Mouse (Mus musculus): ENCODE results near the gene Gm37240. TPM values are rescaled to one million over a fixed set of nuclear protein-coding genes. Genes with fewer than 3 reads are reported as not detected.

Gene Gm37240
- polyA plus RNA-seq, 1 experiment: 0.91 TPM

- Histone ChIP-seq H3K36me3 (ENCODE audit: control insufficient read depth, insufficient read depth, low read length, poor library complexity, severe bottlenecking) (no peaks in the 10 kb centered on the region), H3K4me1 (ENCODE audit: control insufficient read depth, insufficient read depth, low read length) (no peaks in the 10 kb centered on the region), H3K27me3 (ENCODE audit: control insufficient read depth, insufficient read depth, low read length, poor library complexity, severe bottlenecking) (no peaks in the 10 kb centered on the region), H3K4me3 (ENCODE audit: low read depth, low read length) (no peak overlapping the region), H3K27ac (ENCODE audit: insufficient read depth, low read length) (no peak overlapping the region), H3K9me3 (replicated peaks; ENCODE audit: control insufficient read depth, insufficient read depth, low read length, poor library complexity, severe bottlenecking) (no peaks in the 10 kb centered on the region), H3K9ac (ENCODE audit: low read depth, poor library complexity, severe bottlenecking) (no peak overlapping the region)
- TF ChIP-seq POLR2A (IDR thresholded peaks at IDR 0.05; ENCODE audit: insufficient read depth, low read length) (no peak), CTCF (IDR thresholded peaks at IDR 0.05; ENCODE audit: low read depth, low read length) (no peak), EP300 (IDR thresholded peaks at IDR 0.05; ENCODE audit: insufficient read depth, low read depth, low read length) (no peak)
Observed at GRCm38 (mm10) chr3:84708469-84708868, 1178.8 kb downstream of the Gm37240 start.

- Histone ChIP-seq H3K36me3 (ENCODE audit: control insufficient read depth, insufficient read depth, low read length, poor library complexity, severe bottlenecking) (no peaks in the 10 kb centered on the region), H3K9ac (ENCODE audit: low read depth, poor library complexity, severe bottlenecking) (no peak overlapping the region), H3K27ac (ENCODE audit: insufficient read depth, low read length) (no peak overlapping the region), H3K4me1 (ENCODE audit: control insufficient read depth, insufficient read depth, low read length) (no peaks in the 10 kb centered on the region), H3K27me3 (ENCODE audit: control insufficient read depth, insufficient read depth, low read length, poor library complexity, severe bottlenecking) (no peaks in the 10 kb centered on the region), H3K4me3 (ENCODE audit: low read depth, low read length) (no peak overlapping the region), H3K9me3 (replicated peaks; ENCODE audit: control insufficient read depth, insufficient read depth, low read length, poor library complexity, severe bottlenecking) (no peaks in the 10 kb centered on the region)
- TF ChIP-seq EP300 (IDR thresholded peaks at IDR 0.05; ENCODE audit: insufficient read depth, low read depth, low read length) (no peak), CTCF (IDR thresholded peaks at IDR 0.05; ENCODE audit: low read depth, low read length) (no peak), POLR2A (IDR thresholded peaks at IDR 0.05; ENCODE audit: insufficient read depth, low read length) (no peak)
Observed at GRCm38 (mm10) chr3:84705224-84705623, 1182.1 kb downstream of the Gm37240 start.

- Histone ChIP-seq H3K9ac (ENCODE audit: low read depth, poor library complexity, severe bottlenecking) (no peak overlapping the region), H3K4me3 (ENCODE audit: low read depth, low read length) (no peak overlapping the region), H3K4me1 (ENCODE audit: control insufficient read depth, insufficient read depth, low read length) (no peaks in the 10 kb centered on the region), H3K9me3 (replicated peaks; ENCODE audit: control insufficient read depth, insufficient read depth, low read length, poor library complexity, severe bottlenecking) (no peaks in the 10 kb centered on the region; the same call in 1 of the 2 replicates), H3K36me3 (ENCODE audit: control insufficient read depth, insufficient read depth, low read length, poor library complexity, severe bottlenecking) (no peaks in the 10 kb centered on the region), H3K27ac (ENCODE audit: insufficient read depth, low read length) (no peak overlapping the region), H3K27me3 (ENCODE audit: control insufficient read depth, insufficient read depth, low read length, poor library complexity, severe bottlenecking) (no peaks in the 10 kb centered on the region)
- no peak for TF ChIP-seq POLR2A (IDR thresholded peaks at IDR 0.05; ENCODE audit: insufficient read depth, low read length)
- TF ChIP-seq EP300 (IDR thresholded peaks at IDR 0.05; ENCODE audit: insufficient read depth, low read depth, low read length): no peak
- no peak for TF ChIP-seq CTCF (IDR thresholded peaks at IDR 0.05; ENCODE audit: low read depth, low read length)
Observed at GRCm38 (mm10) chr3:84703083-84703810, 1184.1 kb downstream of the Gm37240 start.

- no peaks in the 10 kb centered on the region; the same call in 1 of the 2 replicates for H3K9me3 ChIP-seq (replicated peaks; ENCODE audit: control insufficient read depth, insufficient read depth, low read length, poor library complexity, severe bottlenecking)
Observed at GRCm38 (mm10) chr3:84701964-84702363, 1185.4 kb downstream of the Gm37240 start.

GRCm38 (mm10) chr3:84701509-84701908 lies 1185.8 kb downstream of the Gm37240 start:
- Histone ChIP-seq H3K27ac (ENCODE audit: insufficient read depth, low read length) (no peak overlapping the region), H3K27me3 (ENCODE audit: control insufficient read depth, insufficient read depth, low read length, poor library complexity, severe bottlenecking) (no peaks in the 10 kb centered on the region), H3K9me3 (replicated peaks; ENCODE audit: control insufficient read depth, insufficient read depth, low read length, poor library complexity, severe bottlenecking) (no peaks in the 10 kb centered on the region; the same call in 1 of the 2 replicates), H3K4me3 (ENCODE audit: low read depth, low read length) (no peak overlapping the region), H3K9ac (ENCODE audit: low read depth, poor library complexity, severe bottlenecking) (no peak overlapping the region), H3K4me1 (ENCODE audit: control insufficient read depth, insufficient read depth, low read length) (peaks cover 2% of the 10 kb centered on the region), H3K36me3 (ENCODE audit: control insufficient read depth, insufficient read depth, low read length, poor library complexity, severe bottlenecking) (no peaks in the 10 kb centered on the region)
- TF ChIP-seq POLR2A (IDR thresholded peaks at IDR 0.05; ENCODE audit: insufficient read depth, low read length) (no peak), EP300 (IDR thresholded peaks at IDR 0.05; ENCODE audit: insufficient read depth, low read depth, low read length) (no peak), CTCF (IDR thresholded peaks at IDR 0.05; ENCODE audit: low read depth, low read length) (no peak)

More at GRCm38 (mm10) chr3:84701964-84702363, 1185.4 kb downstream of the Gm37240 start:
- H3K9ac ChIP-seq (ENCODE audit: low read depth, poor library complexity, severe bottlenecking): no peak overlapping the region
- no peak overlapping the region for H3K4me3 ChIP-seq (ENCODE audit: low read depth, low read length)
- H3K27ac ChIP-seq (ENCODE audit: insufficient read depth, low read length): no peak overlapping the region
- TF ChIP-seq CTCF (IDR thresholded peaks at IDR 0.05; ENCODE audit: low read depth, low read length) (no peak), POLR2A (IDR thresholded peaks at IDR 0.05; ENCODE audit: insufficient read depth, low read length) (no peak), EP300 (IDR thresholded peaks at IDR 0.05; ENCODE audit: insufficient read depth, low read depth, low read length) (no peak)
- H3K36me3 ChIP-seq (ENCODE audit: control insufficient read depth, insufficient read depth, low read length, poor library complexity, severe bottlenecking): no peaks in the 10 kb centered on the region
- H3K4me1 ChIP-seq (ENCODE audit: control insufficient read depth, insufficient read depth, low read length): no peaks in the 10 kb centered on the region
- no peaks in the 10 kb centered on the region for H3K27me3 ChIP-seq (ENCODE audit: control insufficient read depth, insufficient read depth, low read length, poor library complexity, severe bottlenecking)

- Histone ChIP-seq H3K4me3 (ENCODE audit: low read depth, low read length) (no peak overlapping the region), H3K4me1 (ENCODE audit: control insufficient read depth, insufficient read depth, low read length) (peaks cover 2% of the 10 kb centered on the region), H3K36me3 (ENCODE audit: control insufficient read depth, insufficient read depth, low read length, poor library complexity, severe bottlenecking) (no peaks in the 10 kb centered on the region), H3K27me3 (ENCODE audit: control insufficient read depth, insufficient read depth, low read length, poor library complexity, severe bottlenecking) (no peaks in the 10 kb centered on the region), H3K9me3 (replicated peaks; ENCODE audit: control insufficient read depth, insufficient read depth, low read length, poor library complexity, severe bottlenecking) (no peaks in the 10 kb centered on the region; the same call in 1 of the 2 replicates), H3K27ac (ENCODE audit: insufficient read depth, low read length) (no peak overlapping the region), H3K9ac (ENCODE audit: low read depth, poor library complexity, severe bottlenecking) (no peak overlapping the region)
- TF ChIP-seq EP300 (IDR thresholded peaks at IDR 0.05; ENCODE audit: insufficient read depth, low read depth, low read length): no peak
- TF ChIP-seq POLR2A (IDR thresholded peaks at IDR 0.05; ENCODE audit: insufficient read depth, low read length): no peak
- TF ChIP-seq CTCF (IDR thresholded peaks at IDR 0.05; ENCODE audit: low read depth, low read length): no peak
Observed at GRCm38 (mm10) chr3:84696428-84696917, 1190.8 kb downstream of the Gm37240 start.

Data from ES-Bruce4 (cell line).